8 mouse cellular contexts compared by ENCODE assay signal in the genomic region with DNA sequence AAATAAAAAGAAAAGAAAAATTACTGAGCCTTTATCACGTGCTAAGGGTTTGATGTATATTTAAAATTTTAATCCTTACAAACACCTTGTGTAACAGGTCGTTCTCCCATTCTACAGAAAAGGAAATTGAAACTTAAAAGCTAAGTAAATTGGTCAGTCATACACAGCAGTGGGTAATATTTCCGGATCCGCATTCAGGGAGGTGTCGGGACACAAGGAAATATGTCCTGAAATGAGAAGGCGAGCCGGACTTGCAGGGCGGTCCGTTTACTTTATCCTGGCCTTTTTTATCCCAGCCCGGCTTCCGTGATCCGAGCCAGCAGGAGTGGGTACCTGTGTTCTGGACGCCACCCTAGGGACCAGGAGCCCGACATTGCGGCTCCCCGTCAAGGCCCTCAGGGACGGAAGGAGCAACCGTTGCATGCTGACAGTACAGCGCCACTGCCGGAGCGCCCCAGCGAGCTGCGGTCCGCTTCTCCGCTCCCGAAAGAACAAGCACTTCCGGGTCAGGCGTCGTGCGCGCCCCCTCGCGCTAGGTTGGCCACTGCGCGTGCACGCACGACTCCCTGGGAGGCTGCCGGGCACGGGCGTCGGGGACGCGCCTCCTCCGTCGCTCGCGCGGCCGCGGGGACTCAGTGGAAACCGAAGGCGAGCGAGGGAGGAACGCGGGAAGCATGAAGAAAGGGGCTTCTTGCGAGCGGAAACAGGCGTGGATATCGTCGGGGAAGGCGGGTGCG. TPM values are rescaled to one million over a fixed set of nuclear protein-coding genes. Genes with fewer than 3 reads are reported as not detected.
DNase-seq lines count a peak whose midpoint lies in the region; ATAC-seq lines count a peak whose summit lies in the region.

A gene (plus strand): TSS at position 508 of the 737 bp plus-strand sequence.
A gene (minus strand): TSS at position 512 of the 737 bp plus-strand sequence.

- no peaks in the 10 kb centered on the region for H3K27me3 ChIP-seq in hindbrain, embryonic 12.5 days

- ATAC-seq in hindbrain, embryonic 12.5 days (ENCODE audit: low FRiP score) = peak; percentile 95

- H3K4me1 ChIP-seq in hindbrain, embryonic 12.5 days = peaks cover 4% of the 10 kb centered on the region

- H3K9me3 ChIP-seq in hindbrain, embryonic 12.5 days (replicated peaks) = no peaks in the 10 kb centered on the region

- H3K4me2 ChIP-seq in hindbrain, embryonic 12.5 days (replicated peaks) = peak within 1 kb of the TSS; percentile 61

- WGBS in hindbrain, embryonic 12.5 days = 1% methylated on average over 61 of the region's 62 CpGs

- peak within 1 kb of the TSS; percentile 67 for H3K4me3 ChIP-seq in hindbrain, embryonic 12.5 days

- peak; percentile 100 for DNase-seq in NIH3T3 (ENCODE audit: low read depth)
- DNase-seq in cerebellum, postnatal 10 days = peak; percentile 98 to 99
- DNase-seq in frontal cortex, postnatal 10 days (ENCODE audit: low spot score in 2 of 2) = peak; percentile 91 to 96
- DNase-seq in layer of hippocampus, postnatal 14 days (ENCODE audit: low spot score in 2 of 2) = peak; percentile 96
- peak; percentile 97 for DNase-seq in lung, postnatal 14 days
- peak; percentile 90 for DNase-seq in retina, adult 2 months (ENCODE audit: low read depth, low spot score)
- peak; percentile 98 to 99 for DNase-seq in thymus, postnatal 36 days

- H3K27ac ChIP-seq in hindbrain, embryonic 12.5 days = peak within 1 kb of the TSS; percentile 89

- H3K36me3 ChIP-seq in hindbrain, embryonic 12.5 days = peaks cover 13% of the 10 kb centered on the region

- H3K9ac ChIP-seq in hindbrain, embryonic 12.5 days = peak within 1 kb of the TSS; percentile 66

RNA-seq across cellular contexts. Expression of the first gene that starts in this region (rescaled TPM):
- polyA plus RNA-seq in hindbrain, embryonic 12.5 days (2016; fragmentation: Nextera tagmentation; extraction: Ambion mirVana) = 10.1 and 11.1 TPM in 2 replicates
- 1 to 10 TPM; 4.8 to 5.0 TPM for total RNA-seq in layer of hippocampus, postnatal 14 days (2021)

RNA-seq across cellular contexts. Expression of the second gene that starts in this region (rescaled TPM):
- 12.0 and 13.7 TPM in 2 replicates for polyA plus RNA-seq in hindbrain, embryonic 12.5 days (2016; fragmentation: Nextera tagmentation; extraction: Ambion mirVana)
- total RNA-seq in layer of hippocampus, postnatal 14 days (2021) = 10 to 100 TPM; 16.6 to 18.9 TPM

Comparison
In these comparisons a context has a peak if more than half of its experiments do, and no peak if none do; other contexts are left out.
1. Peak in every context shown above with its lines: DNase-seq, ATAC-seq, H3K4me3 ChIP-seq and H3K27ac ChIP-seq.